Mouse (Mus musculus): ENCODE data around the gene 4930438A08Rik. TPM values are rescaled to one million over a fixed set of nuclear protein-coding genes. Genes with fewer than 3 reads are reported as not detected.

4930438A08Rik gene
- polyA plus RNA-seq, 1 experiment = 21.1 TPM

DNA sequence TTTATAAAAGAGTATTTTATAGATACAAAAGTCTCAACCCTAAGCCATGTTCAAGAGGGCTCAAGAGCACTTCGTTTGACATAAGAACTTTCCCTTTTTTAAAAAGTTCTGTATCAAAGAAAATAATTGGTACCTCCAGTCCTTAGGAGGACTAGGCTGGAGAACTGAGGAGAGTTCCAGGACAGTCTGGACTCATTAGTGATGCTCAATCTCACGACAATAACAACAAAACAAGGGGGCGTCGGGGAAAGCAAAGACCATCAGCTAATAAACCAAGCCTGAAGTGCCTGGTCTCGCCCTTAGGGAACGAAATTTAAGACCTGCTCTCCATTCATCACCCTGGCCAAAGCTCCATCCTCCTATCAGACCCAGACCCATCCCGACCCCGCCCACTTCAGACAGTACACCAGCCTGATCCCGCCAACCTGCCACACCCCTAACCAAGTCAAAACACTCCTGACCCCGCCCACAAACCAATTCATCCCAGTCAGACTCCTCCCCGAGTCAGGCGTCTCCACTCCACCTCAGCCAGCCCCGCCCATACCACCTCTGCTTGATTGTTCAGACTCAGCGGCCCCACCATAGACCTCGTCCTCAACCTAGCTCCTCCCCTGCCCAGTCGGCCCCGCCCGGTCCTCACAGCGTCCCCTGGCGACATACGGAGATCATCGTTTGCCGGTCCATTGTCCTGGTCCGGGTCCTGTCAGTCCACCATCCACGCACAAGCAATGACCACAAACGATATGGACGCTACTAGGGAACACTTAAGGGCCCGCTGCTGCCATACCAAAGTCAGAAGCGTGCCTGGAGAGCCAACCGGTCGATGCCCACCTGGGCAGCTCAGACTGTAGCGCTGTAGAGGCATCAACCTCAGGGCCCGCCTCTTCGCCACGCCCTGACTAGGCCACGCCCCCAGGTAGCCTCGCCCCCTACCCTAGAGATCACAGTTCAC is 35.5 kb upstream of the 4930438A08Rik start:
- 8% methylated on average over 37 of the region's 37 CpGs for WGBS
- Histone ChIP-seq H3K4me1 (ENCODE audit: control insufficient read depth, insufficient read depth, low read length) (no peaks in the 10 kb centered on the region), H3K4me3 (replicated peaks; ENCODE audit: control insufficient read depth, low read depth, low read length) (peak overlapping the region; percentile 43), H3K27ac (ENCODE audit: control insufficient read depth, insufficient read depth, low read depth, low read length, poor library complexity) (no peak overlapping the region)
- TF ChIP-seq POLR2A (IDR thresholded peaks at IDR 0.05; ENCODE audit: borderline replicate concordance, control insufficient read depth, low read depth, low read length) (no peak), CTCF (IDR thresholded peaks at IDR 0.05; ENCODE audit: control insufficient read depth, insufficient read depth, low read length) (peak; percentile 34; the same call in 1 of the 2 replicates)

DNA sequence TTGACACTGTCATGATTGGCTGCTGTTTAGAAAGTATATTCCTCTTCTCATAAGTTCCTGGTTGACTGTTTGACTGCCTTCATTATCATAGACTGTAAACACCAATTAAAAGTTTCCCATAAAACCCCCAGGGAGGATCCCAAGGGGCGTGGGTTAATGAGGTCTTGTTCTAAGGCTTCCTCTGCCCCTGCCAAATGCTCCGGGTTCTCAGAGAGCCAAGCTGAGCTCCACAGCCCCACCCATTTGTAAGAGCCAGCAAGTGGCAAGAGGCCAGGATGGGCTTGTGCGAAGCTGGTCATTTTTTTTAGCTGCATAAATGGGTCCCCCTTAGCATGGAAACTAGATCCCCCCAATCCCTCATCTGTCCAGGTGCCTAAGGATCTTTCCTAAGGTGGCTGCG is 27.3 kb upstream of the 4930438A08Rik start:
- no peak overlapping the region for H3K27ac ChIP-seq (ENCODE audit: control insufficient read depth, insufficient read depth, low read depth, low read length, poor library complexity)
- WGBS = 45% methylated on average over 4 of the region's 4 CpGs
- no peak overlapping the region for H3K4me3 ChIP-seq (replicated peaks; ENCODE audit: control insufficient read depth, low read depth, low read length)
- TF ChIP-seq POLR2A (IDR thresholded peaks at IDR 0.05; ENCODE audit: borderline replicate concordance, control insufficient read depth, low read depth, low read length) = no peak
- no peak for TF ChIP-seq CTCF (IDR thresholded peaks at IDR 0.05; ENCODE audit: control insufficient read depth, insufficient read depth, low read length)
- H3K4me1 ChIP-seq (ENCODE audit: control insufficient read depth, insufficient read depth, low read length) = no peaks in the 10 kb centered on the region; the same call in 1 of the 2 replicates

DNA sequence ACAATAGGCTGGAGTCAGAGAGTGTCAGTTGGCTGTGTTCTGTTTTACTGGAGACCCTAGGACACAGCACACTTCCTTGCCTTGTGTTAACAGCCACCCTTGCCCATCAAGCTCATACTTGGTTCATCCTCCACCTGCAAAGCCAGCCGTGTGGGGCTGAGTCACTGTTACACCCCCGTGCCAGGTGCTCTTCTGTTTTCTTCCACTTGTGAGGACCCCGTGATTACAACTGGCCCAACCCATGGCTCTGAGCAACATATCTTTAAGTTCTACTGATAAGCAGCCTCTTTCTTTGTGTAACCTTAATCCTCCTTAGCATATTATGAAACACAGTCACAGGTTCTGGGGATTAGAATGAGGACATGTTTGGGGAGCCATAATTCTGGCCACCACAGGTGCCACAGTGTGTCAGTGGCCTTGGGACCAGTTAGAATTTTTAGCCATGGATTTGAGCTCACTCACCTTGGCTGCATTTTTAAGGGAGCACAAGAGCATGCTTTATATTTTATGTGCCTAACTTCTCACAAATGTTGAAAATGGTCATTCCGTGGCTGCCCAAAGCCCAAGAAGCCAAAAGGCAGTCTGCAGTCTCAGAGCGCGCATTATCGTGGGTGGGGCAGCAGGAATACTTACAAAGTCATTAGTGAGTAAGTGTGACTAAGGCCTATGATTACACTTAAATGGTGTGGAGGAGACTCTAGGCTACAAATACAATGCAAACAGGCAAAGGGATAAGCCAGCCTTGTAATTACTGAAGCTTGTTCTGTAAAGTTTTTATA is 25.2 kb upstream of the 4930438A08Rik start:
- no peak overlapping the region for H3K4me3 ChIP-seq (replicated peaks; ENCODE audit: control insufficient read depth, low read depth, low read length)
- no peak overlapping the region for H3K27ac ChIP-seq (ENCODE audit: control insufficient read depth, insufficient read depth, low read depth, low read length, poor library complexity)
- TF ChIP-seq CTCF (IDR thresholded peaks at IDR 0.05; ENCODE audit: control insufficient read depth, insufficient read depth, low read length) (no peak), POLR2A (IDR thresholded peaks at IDR 0.05; ENCODE audit: borderline replicate concordance, control insufficient read depth, low read depth, low read length) (no peak)
- WGBS = 80% methylated on average over 7 of the region's 7 CpGs
- H3K4me1 ChIP-seq (ENCODE audit: control insufficient read depth, insufficient read depth, low read length) = no peaks in the 10 kb centered on the region; the same call in 1 of the 2 replicates

DNA sequence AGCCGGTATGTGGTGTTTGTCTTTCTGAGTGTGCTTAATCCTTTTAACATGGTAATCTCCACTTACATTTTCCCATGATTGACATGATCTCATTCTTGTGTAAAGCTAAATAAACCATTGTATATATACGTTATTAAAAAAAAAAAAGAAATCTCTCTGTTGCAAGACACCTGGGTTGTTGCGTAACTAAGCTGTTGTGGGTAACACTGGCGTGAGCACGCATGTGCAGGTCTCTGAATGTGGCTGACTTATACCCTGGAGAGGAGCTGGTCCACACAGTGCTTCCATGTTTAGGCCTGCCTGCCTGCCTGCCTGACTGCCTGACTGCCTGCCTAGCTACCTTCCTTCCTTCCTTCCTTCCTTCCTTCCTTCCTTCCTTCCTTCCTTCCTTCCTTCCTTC is 24.0 kb upstream of the 4930438A08Rik start:
- no peak overlapping the region for H3K4me3 ChIP-seq (replicated peaks; ENCODE audit: control insufficient read depth, low read depth, low read length)
- no peak overlapping the region for H3K27ac ChIP-seq (ENCODE audit: control insufficient read depth, insufficient read depth, low read depth, low read length, poor library complexity)
- H3K4me1 ChIP-seq (ENCODE audit: control insufficient read depth, insufficient read depth, low read length) = no peaks in the 10 kb centered on the region; the same call in 1 of the 2 replicates
- TF ChIP-seq POLR2A (IDR thresholded peaks at IDR 0.05; ENCODE audit: borderline replicate concordance, control insufficient read depth, low read depth, low read length) (no peak), CTCF (IDR thresholded peaks at IDR 0.05; ENCODE audit: control insufficient read depth, insufficient read depth, low read length) (no peak)
- WGBS = 50% methylated on average over 5 of the region's 5 CpGs

DNA sequence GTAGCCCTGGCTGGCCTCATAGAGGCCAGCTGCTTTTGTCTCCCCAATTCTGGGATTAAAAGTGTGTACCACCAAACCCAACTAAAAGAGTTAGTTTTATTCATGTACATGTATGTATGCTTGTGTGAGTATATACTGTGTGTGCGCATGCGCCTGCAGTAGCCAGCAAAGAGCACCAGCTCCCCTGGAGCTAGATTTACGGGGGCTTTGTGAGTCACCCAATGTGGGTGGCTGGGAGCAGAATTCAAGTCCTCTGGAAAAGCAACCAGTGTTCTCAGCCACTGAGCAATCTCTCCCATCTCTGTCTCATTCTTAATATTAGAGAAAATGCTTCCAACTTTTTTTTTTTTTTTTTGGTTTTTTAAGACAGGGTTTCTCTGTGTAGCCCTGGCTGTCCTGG is 20.2 kb upstream of the 4930438A08Rik start:
- Histone ChIP-seq H3K27ac (ENCODE audit: control insufficient read depth, insufficient read depth, low read depth, low read length, poor library complexity) (no peak overlapping the region), H3K4me3 (replicated peaks; ENCODE audit: control insufficient read depth, low read depth, low read length) (no peak overlapping the region), H3K4me1 (ENCODE audit: control insufficient read depth, insufficient read depth, low read length) (no peaks in the 10 kb centered on the region; the same call in 1 of the 2 replicates)
- TF ChIP-seq CTCF (IDR thresholded peaks at IDR 0.05; ENCODE audit: control insufficient read depth, insufficient read depth, low read length) = no peak
- no peak for TF ChIP-seq POLR2A (IDR thresholded peaks at IDR 0.05; ENCODE audit: borderline replicate concordance, control insufficient read depth, low read depth, low read length)
- WGBS = 74% methylated on average over 3 of the region's 3 CpGs

DNA sequence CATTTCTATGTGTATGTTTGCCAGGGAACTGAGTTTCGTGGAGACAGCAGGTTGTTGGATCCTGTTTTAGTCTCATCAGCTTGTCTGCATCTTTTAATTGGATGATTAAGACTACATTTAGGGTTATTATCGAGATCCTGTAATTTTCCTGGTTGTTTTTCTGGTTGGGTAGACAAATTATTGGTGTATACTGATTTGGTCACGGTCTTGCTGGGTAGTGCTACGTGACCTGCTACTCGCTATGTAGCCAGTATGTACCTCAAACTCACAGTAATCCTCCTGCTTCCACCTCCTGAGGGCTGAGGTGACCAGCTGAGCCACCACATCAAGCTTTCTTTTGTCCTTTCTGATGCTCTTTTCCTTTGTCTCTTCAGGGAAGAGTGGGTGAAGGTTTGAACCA is 16.8 kb upstream of the 4930438A08Rik start:
- TF ChIP-seq POLR2A (IDR thresholded peaks at IDR 0.05; ENCODE audit: borderline replicate concordance, control insufficient read depth, low read depth, low read length) (no peak), CTCF (IDR thresholded peaks at IDR 0.05; ENCODE audit: control insufficient read depth, insufficient read depth, low read length) (no peak)
- H3K4me1 ChIP-seq (ENCODE audit: control insufficient read depth, insufficient read depth, low read length) = peaks cover 2% of the 10 kb centered on the region
- H3K27ac ChIP-seq (ENCODE audit: control insufficient read depth, insufficient read depth, low read depth, low read length, poor library complexity) = no peak overlapping the region
- no peak overlapping the region for H3K4me3 ChIP-seq (replicated peaks; ENCODE audit: control insufficient read depth, low read depth, low read length)
- 75% methylated on average over 5 of the region's 5 CpGs for WGBS

DNA sequence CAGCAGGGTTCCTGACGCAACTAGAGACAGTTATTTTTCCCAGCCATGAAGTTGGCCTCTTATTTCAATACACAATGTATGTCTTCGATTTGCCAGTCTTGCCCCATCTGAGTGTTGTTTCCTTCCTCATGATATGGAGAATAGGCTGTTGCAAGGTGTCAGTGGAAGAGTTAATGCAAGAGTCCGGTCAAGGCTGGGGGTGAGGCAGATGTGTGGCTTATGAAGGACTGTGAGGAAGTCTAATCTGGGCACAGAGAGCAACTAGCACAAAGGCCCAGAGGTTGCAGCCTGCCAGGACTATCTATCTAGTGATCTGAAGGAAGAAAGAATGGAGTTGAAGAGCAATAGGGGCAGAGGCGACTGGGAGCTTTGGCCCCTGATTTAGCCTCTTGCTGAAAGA is 14.4 kb upstream of the 4930438A08Rik start:
- Histone ChIP-seq H3K27ac (ENCODE audit: control insufficient read depth, insufficient read depth, low read depth, low read length, poor library complexity) (peak overlapping the region; percentile 77), H3K4me1 (ENCODE audit: control insufficient read depth, insufficient read depth, low read length) (peaks cover 2% of the 10 kb centered on the region), H3K4me3 (replicated peaks; ENCODE audit: control insufficient read depth, low read depth, low read length) (no peak overlapping the region)
- 39% methylated on average over 4 of the region's 4 CpGs for WGBS
- no peak for TF ChIP-seq POLR2A (IDR thresholded peaks at IDR 0.05; ENCODE audit: borderline replicate concordance, control insufficient read depth, low read depth, low read length)
- no peak for TF ChIP-seq CTCF (IDR thresholded peaks at IDR 0.05; ENCODE audit: control insufficient read depth, insufficient read depth, low read length)

DNA sequence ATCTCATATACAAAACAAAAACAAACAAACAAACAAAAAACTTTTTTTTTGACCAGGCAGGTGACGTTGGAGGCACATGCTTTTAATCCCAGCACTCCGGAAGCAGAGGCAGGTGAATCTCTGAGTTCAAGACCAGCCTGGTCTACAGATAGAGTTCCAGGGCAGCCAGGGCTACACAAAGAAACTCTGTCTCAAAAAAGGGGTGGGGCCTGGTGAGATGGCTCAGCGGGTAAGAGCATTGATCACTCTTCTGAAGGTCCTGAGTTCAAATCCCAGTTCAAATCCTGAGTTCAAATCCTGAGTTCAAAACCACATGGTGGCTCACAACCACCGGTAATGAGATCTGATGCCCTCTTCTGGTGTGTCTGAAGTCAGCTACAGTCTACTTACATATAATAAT is 12.8 kb upstream of the 4930438A08Rik start:
- H3K4me1 ChIP-seq (ENCODE audit: control insufficient read depth, insufficient read depth, low read length) = peaks cover 2% of the 10 kb centered on the region
- H3K27ac ChIP-seq (ENCODE audit: control insufficient read depth, insufficient read depth, low read depth, low read length, poor library complexity) = no peak overlapping the region
- no peak for TF ChIP-seq CTCF (IDR thresholded peaks at IDR 0.05; ENCODE audit: control insufficient read depth, insufficient read depth, low read length)
- TF ChIP-seq POLR2A (IDR thresholded peaks at IDR 0.05; ENCODE audit: borderline replicate concordance, control insufficient read depth, low read depth, low read length) = no peak
- 79% methylated on average over 4 of the region's 4 CpGs for WGBS
- no peak overlapping the region for H3K4me3 ChIP-seq (replicated peaks; ENCODE audit: control insufficient read depth, low read depth, low read length)
